Comparison of ENCODE assay signal across 8 mouse cellular contexts in genomic region chr5:145101451-145101850, GRCm38 (mm10). TPM values are rescaled to one million over a fixed set of nuclear protein-coding genes. Genes with fewer than 3 reads are reported as not detected.
"Had no signal": no experiment of that assay in that cellular context is flagged by ENCODE, and none has a peak within 500 bp of the region (broad histone marks: within the 10 kb centered on the region; RNA-seq: fewer than 3 reads in every experiment).

No protein-coding gene starts in this region.

RNA-seq across cellular contexts. Expression of gene Kpna7, which starts 17.6 kb away (rescaled TPM):
- polyA plus RNA-seq: neural tube, embryonic 11.5 days; neural tube, embryonic 12.5 days; neural tube, embryonic 13.5 days; neural tube, embryonic 14.5 days; neural tube, embryonic 15.5 days; spleen, adult 2 months; stomach, embryonic 14.5 days; urinary bladder, adult 2 months had no signal
